Mouse (Mus musculus) kidney, postnatal 0 days (tissue): ENCODE measurements around the gene 1700007K13Rik. TPM values are rescaled to one million over a fixed set of nuclear protein-coding genes. Genes with fewer than 3 reads are reported as not detected.
"Not testable (repeated sequence)": the region's sequence is repeated elsewhere in the genome, so short reads cannot be mapped to it uniquely, and the experiment has no call there.

Experiments
- ATAC-seq: fragments of 200-750 bp; cut with Nextera tagmentation; replicated peaks from 2 replicates; pipeline ENCODE4 v1.8.0; 2017; ENCODE audit warnings: low read depth, moderate number of reproducible peaks, moderate TSS enrichment, moderate library complexity; ENCODE audit not compliant: low FRiP score
- DNase-seq: peaks from one replicate; pipeline ENCODE4 v3.0.0-alpha.2; 2016; ENCODE audit warnings: low spot score
- H3K27ac ChIP-seq: fragments of 300-500 bp; sonication (generic); 2 replicates; pipeline ENCODE4 v1.5.1; 2014; ENCODE audit warnings: mild to moderate bottlenecking
- H3K27me3 ChIP-seq: fragments of 300-500 bp; sonication (generic); 2 replicates; pipeline ENCODE4 v1.6.1; 2014; ENCODE audit warnings: low read length, mixed read lengths; ENCODE audit not compliant: insufficient read depth
- H3K36me3 ChIP-seq: fragments of 300-500 bp; sonication (generic); 2 replicates; pipeline ENCODE4 v1.6.1; 2014; ENCODE audit warnings: low read length, mixed read lengths; ENCODE audit not compliant: insufficient read depth
- H3K4me1 ChIP-seq: fragments of 300-500 bp; sonication (generic); replicated peaks from 2 replicates; pipeline ENCODE4 v1.6.1; 2014; ENCODE audit warnings: antibody characterized with exemption, low read length, mixed read lengths; ENCODE audit not compliant: insufficient read depth
- H3K4me2 ChIP-seq: fragments of 300-500 bp; sonication (generic); 2 replicates; pipeline ENCODE4 v1.6.1; 2014; ENCODE audit warnings: mild to moderate bottlenecking, low read length, moderate library complexity, mixed read lengths
- H3K4me3 ChIP-seq: fragments of 300-500 bp; sonication (generic); replicated peaks from 2 replicates; pipeline ENCODE4 v1.5.1; 2014; ENCODE audit warnings: low read depth, low read length
- H3K9ac ChIP-seq: fragments of 300-500 bp; sonication (generic); 2 replicates; pipeline ENCODE4 v1.6.1; 2014; ENCODE audit warnings: low read depth, low read length
- H3K9me3 ChIP-seq: fragments of 300-500 bp; sonication (generic); replicated peaks from 2 replicates; pipeline ENCODE4 v1.6.1; 2016; ENCODE audit warnings: low read length, inconsistent platforms, mixed read lengths
- CTCF ChIP-seq: IDR thresholded peaks from 2 replicates; pipeline ENCODE4 v1.5.1; 2016; ENCODE audit warnings: antibody characterized with exemption, low read depth, mild to moderate bottlenecking, moderate library complexity
- WGBS: fragments of 180-500 bp; shearing (Covaris S2); extraction: QIAGEN DNeasy Blood & Tissue Kit; methylation state at CpG from one replicate; pipeline ENCODE4 v1.1.7; 2014; 5-methylcytosine and 5-hydroxymethylcytosine counted together
- polyA plus RNA-seq: library from polyadenylated mRNA; unstranded; fragments of >200 nt; fragmentation: Nextera tagmentation; extraction: Ambion mirVana; gene quantifications from 2 replicates; pipeline ENCODE4 v1.2.1, GENCODE M21; 2015

1700007K13Rik gene
- 0.22 and 0.49 TPM in 2 replicates for polyA plus RNA-seq

- H3K27me3 ChIP-seq, result no peaks in the 10 kb centered on the region
- H3K4me3 ChIP-seq, result peak within 1 kb of the TSS; percentile 20
- H3K4me1 ChIP-seq, result peaks cover 12% of the 10 kb centered on the region; the same call in 1 of the 2 replicates
- H3K9me3 ChIP-seq, result no peaks in the 10 kb centered on the region
- ATAC-seq (peak; percentile 60; the same call in 1 of the 2 replicates), DNase-seq (peak; percentile 86)
- peaks cover 14% of the 10 kb centered on the region for H3K36me3 ChIP-seq
- H3K27ac ChIP-seq, result no peak within 1 kb of the TSS
- WGBS, result 4% methylated on average over 25 of the region's 25 CpGs
- H3K4me2 ChIP-seq, result peak within 1 kb of the TSS; percentile 62
- peak within 1 kb of the TSS; percentile 28; the same call in 1 of the 2 replicates for H3K9ac ChIP-seq
- no peak for TF ChIP-seq CTCF
These were observed at the start of gene 1700007K13Rik for GRCm38 (mm10) chr2:28465836-28466518. Gene 1700007K13Rik (minus strand): TSS chr2:28466332.

- ATAC-seq, result no peak; the same call in 1 of the 2 replicates
- WGBS, result 25% methylated on average over 5 of the region's 5 CpGs
- peaks cover 16% of the 10 kb centered on the region for H3K4me1 ChIP-seq
- peak overlapping the region; percentile 97 for H3K4me2 ChIP-seq
- peak; percentile 97 for TF ChIP-seq CTCF
- no peaks in the 10 kb centered on the region for H3K27me3 ChIP-seq
- H3K27ac ChIP-seq, result no peak overlapping the region
- H3K36me3 ChIP-seq, result no peaks in the 10 kb centered on the region
- no peaks in the 10 kb centered on the region for H3K9me3 ChIP-seq
- H3K4me3 ChIP-seq, result peak overlapping the region; percentile 67; the same call in 1 of the 2 replicates
- peak; percentile 93 for DNase-seq
- 0 out of 2 replicates have a peak overlapping the region, but pooled peaks have one; percentile 83 for H3K9ac ChIP-seq
These were observed 48.4 kb upstream of the 1700007K13Rik start for GRCm38 (mm10) chr2:28514489-28514888.

GRCm38 (mm10) chr2:28513431-28514370, 47.6 kb upstream of the 1700007K13Rik start:
- H3K4me2 ChIP-seq, result peak overlapping the region; percentile 97
- no peak for TF ChIP-seq CTCF
- peak overlapping the region; percentile 71 for H3K27ac ChIP-seq
- no peaks in the 10 kb centered on the region for H3K36me3 ChIP-seq
- DNase-seq (peak; percentile 40), ATAC-seq (peak; percentile 27; the same call in 1 of the 2 replicates)
- peak overlapping the region; percentile 67 for H3K4me3 ChIP-seq
- 4% methylated on average over 47 of the region's 47 CpGs for WGBS
- no peaks in the 10 kb centered on the region for H3K27me3 ChIP-seq
- peaks cover 16% of the 10 kb centered on the region for H3K4me1 ChIP-seq
- no peaks in the 10 kb centered on the region for H3K9me3 ChIP-seq
- peak overlapping the region; percentile 83 for H3K9ac ChIP-seq

GRCm38 (mm10) chr2:28512798-28513401, 46.8 kb upstream of the 1700007K13Rik start, which contains the start of gene Ralgds:
Gene Ralgds (plus strand): TSS chr2:28513125.
- TF ChIP-seq CTCF, result peak; percentile 47; the same call in 1 of the 2 replicates
- Histone ChIP-seq H3K36me3 (no peaks in the 10 kb centered on the region), H3K27ac (peak within 1 kb of the TSS; percentile 71), H3K9me3 (no peaks in the 10 kb centered on the region), H3K4me3 (peak within 1 kb of the TSS; percentile 67), H3K9ac (peak within 1 kb of the TSS; percentile 83), H3K27me3 (no peaks in the 10 kb centered on the region), H3K4me1 (peaks cover 16% of the 10 kb centered on the region), H3K4me2 (peak within 1 kb of the TSS; percentile 97)
- peak; percentile 54 for DNase-seq
- peak; percentile 64 for ATAC-seq
- under 1% methylated on average over 50 of the region's 71 CpGs for WGBS

- not testable (repeated sequence) for DNase-seq, H3K9me3 ChIP-seq, H3K9ac ChIP-seq, H3K4me2 ChIP-seq, H3K4me1 ChIP-seq, H3K27ac ChIP-seq, H3K4me3 ChIP-seq, H3K36me3 ChIP-seq, ATAC-seq, H3K27me3 ChIP-seq
- 48% methylated on average over 5 of the region's 5 CpGs for WGBS
- peak; percentile 53 for TF ChIP-seq CTCF
These were observed 45.5 kb upstream of the 1700007K13Rik start for GRCm38 (mm10) chr2:28511600-28511999.
